Mouse (Mus musculus) liver, postnatal 0 days (tissue): ENCODE measurements at regions not wholly inside any gene's neighbourhood (a gene's known extent, or its start where the extent isn't known, plus 50 kb on each side); places are given as distances from the start of the nearest gene placed in this dataset.

ENCODE experiments used
- ATAC-seq: fragments of 200-750 bp; cut with Nextera tagmentation; 2 replicates; pipeline ENCODE4 v1.8.0; 2017; ENCODE audit warnings: mild to moderate bottlenecking, moderate library complexity
- DNase-seq: peaks from one replicate; pipeline ENCODE4 v3.0.0-alpha.2; 2016
- H3K27ac ChIP-seq: fragments of 300-500 bp; sonication (generic); 2 replicates; pipeline ENCODE4 v1.5.1; 2014; ENCODE audit warnings: antibody characterized with exemption, moderate library complexity, mild to moderate bottlenecking, low read depth
- H3K27me3 ChIP-seq: fragments of 300-500 bp; sonication (generic); 2 replicates; pipeline ENCODE4 v1.6.1; 2014; ENCODE audit warnings: low read length, control low read depth, mixed read lengths; ENCODE audit not compliant: insufficient read depth
- H3K36me3 ChIP-seq: fragments of 300-500 bp; sonication (generic); replicated peaks from 2 replicates; pipeline ENCODE4 v1.6.1; 2014; ENCODE audit warnings: mild to moderate bottlenecking, control low read depth, low read length, moderate library complexity, mixed read lengths; ENCODE audit not compliant: insufficient read depth
- H3K4me1 ChIP-seq: fragments of 300-500 bp; sonication (generic); 2 replicates; pipeline ENCODE4 v1.6.1; 2014; ENCODE audit warnings: antibody characterized with exemption, mild to moderate bottlenecking, control low read depth; ENCODE audit not compliant: insufficient read depth
- H3K4me2 ChIP-seq: fragments of 300-500 bp; sonication (generic); 2 replicates; pipeline ENCODE4 v1.6.1; 2014; ENCODE audit warnings: low read depth, mild to moderate bottlenecking, low read length, moderate library complexity, mixed read lengths
- H3K4me3 ChIP-seq: fragments of 300-500 bp; sonication (generic); 2 replicates; pipeline ENCODE4 v1.5.1; 2014; ENCODE audit warnings: low read depth, low read length
- H3K9ac ChIP-seq: fragments of 300-500 bp; sonication (generic); replicated peaks from 2 replicates; pipeline ENCODE4 v1.6.1; 2014; ENCODE audit warnings: mild to moderate bottlenecking, moderate library complexity
- H3K9me3 ChIP-seq: fragments of 300-500 bp; sonication (generic); 2 replicates; pipeline ENCODE4 v1.6.1; 2016; ENCODE audit warnings: mild to moderate bottlenecking, control low read depth, low read length, mixed read lengths
- CTCF ChIP-seq: sonication (generic); IDR thresholded peaks from 2 replicates; pipeline ENCODE4 v1.5.1; 2016; ENCODE audit warnings: antibody characterized with exemption, low read depth
- EP300 ChIP-seq: IDR thresholded peaks from 2 replicates; pipeline ENCODE4 v1.6.1; 2016; ENCODE audit warnings: antibody characterized with exemption, low read depth, mild to moderate bottlenecking
- WGBS: fragments of 180-500 bp; shearing (Covaris S2); extraction: QIAGEN DNeasy Blood & Tissue Kit; methylation state at CpG from one replicate; pipeline ENCODE4 v1.1.7; 2014; ENCODE audit not compliant: insufficient replicate concordance; 5-methylcytosine and 5-hydroxymethylcytosine counted together

- DNase-seq (no peak), ATAC-seq (no peak)
- 35% methylated on average over 2 of the region's 2 CpGs for WGBS
- no peaks in the 10 kb centered on the region for H3K4me1 ChIP-seq
- H3K4me2 ChIP-seq: no peak overlapping the region
- no peak overlapping the region for H3K9ac ChIP-seq
- no peaks in the 10 kb centered on the region for H3K36me3 ChIP-seq
- TF ChIP-seq CTCF: no peak
- TF ChIP-seq EP300: no peak
- no peak overlapping the region for H3K27ac ChIP-seq
- H3K27me3 ChIP-seq: no peaks in the 10 kb centered on the region
- H3K4me3 ChIP-seq: no peak overlapping the region
- no peaks in the 10 kb centered on the region for H3K9me3 ChIP-seq
Observed at GRCm38 (mm10) chr9:83316818-83317162, 124.1 kb downstream of the Lca5 start.

- no peaks in the 10 kb centered on the region for H3K36me3 ChIP-seq
- H3K27me3 ChIP-seq: no peaks in the 10 kb centered on the region
- DNase-seq (no peak), ATAC-seq (no peak)
- WGBS: 65% methylated on average over 10 of the region's 10 CpGs
- H3K27ac ChIP-seq: no peak overlapping the region
- no peaks in the 10 kb centered on the region for H3K9me3 ChIP-seq
- no peak overlapping the region for H3K4me2 ChIP-seq
- no peak for TF ChIP-seq CTCF
- TF ChIP-seq EP300: no peak
- no peaks in the 10 kb centered on the region for H3K4me1 ChIP-seq
- no peak overlapping the region for H3K9ac ChIP-seq
- no peak overlapping the region for H3K4me3 ChIP-seq
Observed at GRCm38 (mm10) chr9:83315941-83316817, 124.7 kb downstream of the Lca5 start.

DNA sequence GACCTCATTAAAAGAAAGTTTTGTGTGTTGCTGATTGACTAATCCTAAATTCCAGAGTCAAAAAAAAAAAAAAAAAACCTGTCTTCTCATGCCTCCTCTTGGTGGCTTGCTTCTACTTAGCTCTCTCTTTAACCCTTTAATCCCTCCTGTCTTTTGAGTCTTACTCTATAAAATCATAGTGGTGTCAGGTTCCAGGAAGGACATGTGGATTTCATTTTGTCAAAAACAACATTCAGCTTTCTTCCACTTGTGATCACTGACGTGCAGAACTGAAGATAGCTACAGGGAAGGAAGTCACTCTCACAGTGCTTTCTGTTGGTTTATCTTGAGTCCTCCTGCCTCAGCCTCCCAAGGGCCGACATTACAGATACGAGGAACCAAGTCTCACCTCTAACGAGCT lies 132.2 kb downstream of the Lca5 start:
- Histone ChIP-seq H3K9me3 (no peaks in the 10 kb centered on the region), H3K4me3 (no peak overlapping the region), H3K27me3 (no peaks in the 10 kb centered on the region), H3K27ac (no peak overlapping the region), H3K9ac (no peak overlapping the region), H3K4me2 (no peak overlapping the region), H3K4me1 (no peaks in the 10 kb centered on the region), H3K36me3 (no peaks in the 10 kb centered on the region)
- whole genome bisulfite sequencing: 52% methylated on average over 4 of the region's 4 CpGs
- no peak for DNase-seq
- ATAC-seq: no peak
- TF ChIP-seq EP300: no peak
- no peak for TF ChIP-seq CTCF

GRCm38 (mm10) chr9:83308092-83308491 lies 132.8 kb downstream of the Lca5 start:
- Histone ChIP-seq H3K4me1 (no peaks in the 10 kb centered on the region), H3K9me3 (no peaks in the 10 kb centered on the region), H3K4me2 (no peak overlapping the region), H3K36me3 (no peaks in the 10 kb centered on the region), H3K27me3 (no peaks in the 10 kb centered on the region), H3K9ac (no peak overlapping the region), H3K27ac (no peak overlapping the region), H3K4me3 (no peak overlapping the region)
- WGBS: 83% methylated on average over 4 of the region's 4 CpGs
- TF ChIP-seq EP300: no peak
- TF ChIP-seq CTCF: no peak
- no peak for DNase-seq
- no peak for ATAC-seq

DNA sequence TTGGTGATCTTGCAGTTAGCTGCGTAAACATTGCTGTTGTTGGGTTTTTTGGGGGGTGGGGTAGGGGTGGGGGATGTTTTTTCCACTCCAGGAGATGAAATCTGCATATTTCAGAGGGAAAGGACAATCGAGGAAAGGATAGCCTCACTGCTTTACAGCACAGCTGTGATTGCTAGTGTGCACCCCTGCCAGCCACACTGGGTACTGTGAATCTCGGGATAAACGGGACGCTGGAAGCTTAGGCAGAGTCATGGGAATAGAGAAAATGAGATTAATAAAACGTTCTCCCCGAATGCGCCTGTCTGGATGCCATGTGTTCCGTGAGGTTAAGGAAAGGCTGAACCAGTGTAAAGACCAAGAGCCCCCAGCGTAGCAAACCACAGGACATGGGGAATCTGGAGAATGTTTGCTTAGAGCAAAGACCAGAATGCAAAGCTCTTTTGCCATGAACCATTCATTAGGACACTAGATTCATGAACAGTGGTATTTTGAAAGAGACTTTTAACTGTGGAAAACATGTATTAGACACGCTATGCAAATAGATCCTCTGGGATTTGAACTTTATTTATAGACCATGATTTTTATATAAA lies 133.5 kb downstream of the Lca5 start:
- TF ChIP-seq EP300 (no peak), CTCF (no peak)
- 72% methylated on average over 11 of the region's 11 CpGs for WGBS

DNA sequence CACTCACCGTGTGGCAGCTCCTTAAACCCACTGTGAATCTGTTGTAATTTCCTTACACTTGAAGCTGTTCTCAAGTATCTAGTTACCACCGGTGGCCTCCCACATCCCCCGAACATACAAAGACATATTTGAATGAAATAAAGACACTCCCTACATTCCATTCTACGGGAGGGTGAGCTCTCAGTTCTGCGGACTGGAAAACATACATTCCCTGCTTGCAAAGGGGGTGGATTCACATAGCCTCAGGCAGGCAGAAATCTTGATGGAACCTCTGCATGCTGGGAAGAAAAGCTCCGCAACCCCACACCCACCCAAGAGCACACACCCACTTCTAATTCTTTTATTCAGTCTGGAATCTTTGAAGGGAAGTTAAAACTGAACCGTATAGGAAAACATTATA lies 136.0 kb downstream of the Lca5 start:
- Histone ChIP-seq H3K9ac (no peak overlapping the region), H3K27me3 (no peaks in the 10 kb centered on the region), H3K4me1 (no peaks in the 10 kb centered on the region), H3K36me3 (no peaks in the 10 kb centered on the region), H3K9me3 (no peaks in the 10 kb centered on the region), H3K4me3 (no peak overlapping the region), H3K4me2 (no peak overlapping the region), H3K27ac (no peak overlapping the region)
- ATAC-seq: no peak
- no peak for DNase-seq
- WGBS: 72% methylated on average over 7 of the region's 7 CpGs
- TF ChIP-seq EP300 (no peak), CTCF (no peak)

More for the DNA sequence above, 133.5 kb downstream of the Lca5 start:
- Histone ChIP-seq H3K4me2 (no peak overlapping the region), H3K9me3 (no peaks in the 10 kb centered on the region), H3K4me1 (no peaks in the 10 kb centered on the region), H3K4me3 (no peak overlapping the region), H3K27me3 (no peaks in the 10 kb centered on the region), H3K36me3 (no peaks in the 10 kb centered on the region), H3K9ac (no peak overlapping the region), H3K27ac (no peak overlapping the region)
- ATAC-seq: no peak
- no peak for DNase-seq
